Mouse (Mus musculus): ENCODE measurements around the gene Tinagl1. TPM values are rescaled to one million over a fixed set of nuclear protein-coding genes. Genes with fewer than 3 reads are reported as not detected.

Tinagl1 gene
- total and polyA plus RNA-seq, 3 experiments: 6.1 to 21.9 TPM; not detected in 1

DNA sequence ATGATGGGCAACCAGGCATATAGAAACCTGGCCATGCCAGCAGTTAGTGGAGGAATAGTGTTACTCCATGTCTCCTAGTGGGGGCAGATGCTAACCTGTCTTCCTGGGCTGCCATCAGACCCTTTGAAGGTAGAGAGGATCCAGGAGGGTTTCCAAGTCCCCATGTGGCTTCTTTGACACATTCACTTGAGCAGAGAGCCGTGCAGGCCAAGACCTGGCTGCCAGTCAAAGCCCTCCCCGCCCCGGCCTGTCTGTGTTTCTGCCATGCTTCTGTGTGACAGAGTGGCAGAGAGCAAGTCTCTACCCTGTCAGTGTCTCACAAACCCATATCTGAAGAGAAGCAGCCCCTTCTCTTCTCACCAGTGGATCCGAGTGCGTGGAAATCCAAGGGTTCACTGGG is 9.0 kb upstream of the Tinagl1 start:
- TF ChIP-seq MXI1 (IDR thresholded peaks at IDR 0.05; ENCODE audit: low read depth, low read length) (no peak), ZKSCAN1 (IDR thresholded peaks at IDR 0.05; ENCODE audit: low read depth, low read length) (no peak), MYB (IDR thresholded peaks at IDR 0.05; ENCODE audit: low read depth, low read length) (no peak), E2F4 (IDR thresholded peaks at IDR 0.05; ENCODE audit: borderline replicate concordance, low read depth, low read length) (no peak)
- no peak overlapping the region for H3K27ac ChIP-seq (ENCODE audit: control insufficient read depth, low read depth, low read length)
- H3K36me3 ChIP-seq (ENCODE audit: control insufficient read depth in 1 of 2, insufficient read depth in 2 of 2, low read length in 2 of 2): peaks cover 0 to 11% of the 10 kb centered on the region in 2 experiments; a peak in 2 of 4 replicates
- DNase-seq (ENCODE audit: low read depth, low spot score): no peak
- no peak overlapping the region for H3K9ac ChIP-seq (ENCODE audit: control insufficient read depth, low read depth, low read length, poor library complexity, severe bottlenecking)
- H3K27me3 ChIP-seq (ENCODE audit: control insufficient read depth in 1 of 2, insufficient read depth in 2 of 2, low read length in 2 of 2): no peaks in the 10 kb centered on the region
- H3K79me2 ChIP-seq (ENCODE audit: control insufficient read depth, insufficient read depth, low read length, poor library complexity): no peaks in the 10 kb centered on the region
- H3K4me3 ChIP-seq (ENCODE audit: control insufficient read depth in 1 of 2, insufficient read depth in 1 of 2, low read depth in 2 of 2, low read length in 2 of 2): no peak overlapping the region
- peaks cover 9 to 13% of the 10 kb centered on the region in 2 experiments for H3K4me1 ChIP-seq (ENCODE audit: control insufficient read depth in 1 of 2, insufficient read depth in 2 of 2, low read length in 2 of 2)
- no peaks in the 10 kb centered on the region for H3K9me3 ChIP-seq (replicated peaks; ENCODE audit: insufficient read depth, low read length)

GRCm38 (mm10) chr4:130183023-130183422 is 8.1 kb upstream of the Tinagl1 start:
- Histone ChIP-seq H3K79me2 (ENCODE audit: control insufficient read depth, insufficient read depth, low read length, poor library complexity) (no peaks in the 10 kb centered on the region), H3K4me1 (ENCODE audit: control insufficient read depth in 1 of 2, insufficient read depth in 2 of 2, low read length in 2 of 2) (peaks cover 9 to 13% of the 10 kb centered on the region in 2 experiments), H3K36me3 (ENCODE audit: control insufficient read depth in 1 of 2, insufficient read depth in 2 of 2, low read length in 2 of 2) (peaks cover 0 to 11% of the 10 kb centered on the region in 2 experiments; a peak in 2 of 4 replicates), H3K9me3 (replicated peaks; ENCODE audit: insufficient read depth, low read length) (no peaks in the 10 kb centered on the region), H3K27ac (ENCODE audit: control insufficient read depth, low read depth, low read length) (no peak overlapping the region), H3K27me3 (ENCODE audit: control insufficient read depth in 1 of 2, insufficient read depth in 2 of 2, low read length in 2 of 2) (no peaks in the 10 kb centered on the region), H3K4me3 (ENCODE audit: control insufficient read depth in 1 of 2, insufficient read depth in 1 of 2, low read depth in 2 of 2, low read length in 2 of 2) (no peak overlapping the region), H3K9ac (ENCODE audit: control insufficient read depth, low read depth, low read length, poor library complexity, severe bottlenecking) (no peak overlapping the region)
- no peak for DNase-seq (ENCODE audit: low read depth, low spot score)
- no peak for TF ChIP-seq MAFK (IDR thresholded peaks at IDR 0.05; ENCODE audit: borderline replicate concordance, low read depth, low read length)
- TF ChIP-seq UBTF (IDR thresholded peaks at IDR 0.05; ENCODE audit: borderline replicate concordance, insufficient read depth, low read depth, low read length): no peak
- TF ChIP-seq POLR2A (IDR thresholded peaks at IDR 0.05; ENCODE audit: control insufficient read depth in 1 of 2, insufficient read depth in 1 of 2, low read depth in 1 of 2, low read length in 2 of 2, poor library complexity in 1 of 2): no peak
- no peak for TF ChIP-seq MYB (IDR thresholded peaks at IDR 0.05; ENCODE audit: low read depth, low read length)
- TF ChIP-seq ETS1 (IDR thresholded peaks at IDR 0.05; ENCODE audit: low read depth, low read length): no peak
- no peak for TF ChIP-seq MEF2A (IDR thresholded peaks at IDR 0.05; ENCODE audit: extremely low read depth, insufficient replicate concordance, low read depth, low read length, poor library complexity, severe bottlenecking)
- no peak for TF ChIP-seq EP300 (IDR thresholded peaks at IDR 0.05; ENCODE audit: low read depth in 1 of 2, low read length in 2 of 2)
- TF ChIP-seq TAL1 (IDR thresholded peaks at IDR 0.05; ENCODE audit: low read length): no peak
- TF ChIP-seq NELFE (IDR thresholded peaks at IDR 0.05; ENCODE audit: low read depth, low read length): no peak
- no peak for TF ChIP-seq MXI1 (IDR thresholded peaks at IDR 0.05; ENCODE audit: low read depth, low read length)
- TF ChIP-seq ZNF384 (IDR thresholded peaks at IDR 0.05; ENCODE audit: low read depth, low read length): no peak
- no peak for TF ChIP-seq CHD2 (IDR thresholded peaks at IDR 0.05; ENCODE audit: low read length)
- TF ChIP-seq ZKSCAN1 (IDR thresholded peaks at IDR 0.05; ENCODE audit: low read depth, low read length): no peak
- TF ChIP-seq POLR2AphosphoS2 (IDR thresholded peaks at IDR 0.05; ENCODE audit: low read length): no peak
- no peak for TF ChIP-seq TCF12 (IDR thresholded peaks at IDR 0.05; ENCODE audit: low read depth, low read length)
- no peak for TF ChIP-seq ZC3H11A (IDR thresholded peaks at IDR 0.05; ENCODE audit: low read depth, low read length)
- no peak for TF ChIP-seq USF2 (IDR thresholded peaks at IDR 0.05; ENCODE audit: borderline replicate concordance in 1 of 2, insufficient read depth in 1 of 2, low read depth in 1 of 2, low read length in 2 of 2)
- no peak for TF ChIP-seq RAD21 (IDR thresholded peaks at IDR 0.05; ENCODE audit: low read depth, low read length)

All from MEL (cell line).